Mouse (Mus musculus): ENCODE results near the gene Glrx5. TPM values are rescaled to one million over a fixed set of nuclear protein-coding genes. Genes with fewer than 3 reads are reported as not detected.

Gene Glrx5
- polyA plus RNA-seq, 1 experiment from 2014 or later, result 209 TPM

- no peak for TF ChIP-seq CTCF (IDR thresholded peaks at IDR 0.05; ENCODE audit: low read depth)
- no peak overlapping the region for H3K4me3 ChIP-seq (ENCODE audit: low read depth, low read length)
- peak overlapping the region; percentile 84 for H3K27ac ChIP-seq (ENCODE audit: low read depth, low read length)
- H3K27me3 ChIP-seq (replicated peaks; ENCODE audit: control insufficient read depth, insufficient read depth, low read length), result no peaks in the 10 kb centered on the region
- peak overlapping the region; percentile 21; the same call in 1 of the 2 replicates for H3K4me2 ChIP-seq (replicated peaks; ENCODE audit: low read depth)
- WGBS, result 78% methylated on average over 10 of the region's 10 CpGs
- ATAC-seq, result no peak
- no peak overlapping the region for H3K9ac ChIP-seq (ENCODE audit: low read depth, low read length)
- peaks cover 16% of the 10 kb centered on the region for H3K4me1 ChIP-seq (replicated peaks; ENCODE audit: control insufficient read depth, insufficient read depth, low read length)
- H3K9me3 ChIP-seq (ENCODE audit: control insufficient read depth), result no peaks in the 10 kb centered on the region
- no peaks in the 10 kb centered on the region for H3K36me3 ChIP-seq (ENCODE audit: control insufficient read depth, insufficient read depth)
Observed at GRCm38 (mm10) chr12:104997641-104998293, 34.7 kb upstream of the Glrx5 start.

GRCm38 (mm10) chr12:104998541-104998940 lies 33.9 kb upstream of the Glrx5 start:
- ATAC-seq, result no peak
- H3K9me3 ChIP-seq (ENCODE audit: control insufficient read depth), result no peaks in the 10 kb centered on the region
- WGBS, result 73% methylated on average over 6 of the region's 6 CpGs

GRCm38 (mm10) chr12:104999171-104999570 lies 33.3 kb upstream of the Glrx5 start:
- ATAC-seq, result no peak
- WGBS, result 42% methylated on average over 8 of the region's 8 CpGs

More at GRCm38 (mm10) chr12:104998541-104998940, 33.9 kb upstream of the Glrx5 start:
- Histone ChIP-seq H3K4me3 (ENCODE audit: low read depth, low read length) (no peak overlapping the region), H3K27ac (ENCODE audit: low read depth, low read length) (no peak overlapping the region; the same call in 1 of the 2 replicates), H3K4me1 (replicated peaks; ENCODE audit: control insufficient read depth, insufficient read depth, low read length) (peaks cover 18% of the 10 kb centered on the region), H3K27me3 (replicated peaks; ENCODE audit: control insufficient read depth, insufficient read depth, low read length) (no peaks in the 10 kb centered on the region), H3K9ac (ENCODE audit: low read depth, low read length) (no peak overlapping the region), H3K4me2 (replicated peaks; ENCODE audit: low read depth) (no peak overlapping the region), H3K36me3 (ENCODE audit: control insufficient read depth, insufficient read depth) (no peaks in the 10 kb centered on the region)
- no peak for TF ChIP-seq CTCF (IDR thresholded peaks at IDR 0.05; ENCODE audit: low read depth)

GRCm38 (mm10) chr12:105000487-105001283 lies 31.8 kb upstream of the Glrx5 start:
- Histone ChIP-seq H3K4me2 (replicated peaks; ENCODE audit: low read depth) (peak overlapping the region; percentile 38; the same call in 1 of the 2 replicates), H3K4me3 (ENCODE audit: low read depth, low read length) (no peak overlapping the region), H3K36me3 (ENCODE audit: control insufficient read depth, insufficient read depth) (no peaks in the 10 kb centered on the region), H3K27ac (ENCODE audit: low read depth, low read length) (peak overlapping the region; percentile 86), H3K9ac (ENCODE audit: low read depth, low read length) (no peak overlapping the region), H3K9me3 (ENCODE audit: control insufficient read depth) (no peaks in the 10 kb centered on the region), H3K4me1 (replicated peaks; ENCODE audit: control insufficient read depth, insufficient read depth, low read length) (peaks cover 24% of the 10 kb centered on the region), H3K27me3 (replicated peaks; ENCODE audit: control insufficient read depth, insufficient read depth, low read length) (no peaks in the 10 kb centered on the region)
- no peak for TF ChIP-seq CTCF (IDR thresholded peaks at IDR 0.05; ENCODE audit: low read depth)
- peak; percentile 51 for ATAC-seq
- 55% methylated on average over 9 of the region's 9 CpGs for WGBS

More at GRCm38 (mm10) chr12:104999171-104999570, 33.3 kb upstream of the Glrx5 start:
- no peak overlapping the region for H3K9ac ChIP-seq (ENCODE audit: low read depth, low read length)
- H3K4me3 ChIP-seq (ENCODE audit: low read depth, low read length), result no peak overlapping the region
- H3K4me2 ChIP-seq (replicated peaks; ENCODE audit: low read depth), result no peak overlapping the region
- H3K9me3 ChIP-seq (ENCODE audit: control insufficient read depth), result no peaks in the 10 kb centered on the region
- no peaks in the 10 kb centered on the region for H3K27me3 ChIP-seq (replicated peaks; ENCODE audit: control insufficient read depth, insufficient read depth, low read length)
- peaks cover 18% of the 10 kb centered on the region for H3K4me1 ChIP-seq (replicated peaks; ENCODE audit: control insufficient read depth, insufficient read depth, low read length)
- peak; percentile 12; the same call in 1 of the 2 replicates for TF ChIP-seq CTCF (IDR thresholded peaks at IDR 0.05; ENCODE audit: low read depth)
- peak overlapping the region; percentile 86; the same call in 1 of the 2 replicates for H3K27ac ChIP-seq (ENCODE audit: low read depth, low read length)
- H3K36me3 ChIP-seq (ENCODE audit: control insufficient read depth, insufficient read depth), result no peaks in the 10 kb centered on the region

DNA sequence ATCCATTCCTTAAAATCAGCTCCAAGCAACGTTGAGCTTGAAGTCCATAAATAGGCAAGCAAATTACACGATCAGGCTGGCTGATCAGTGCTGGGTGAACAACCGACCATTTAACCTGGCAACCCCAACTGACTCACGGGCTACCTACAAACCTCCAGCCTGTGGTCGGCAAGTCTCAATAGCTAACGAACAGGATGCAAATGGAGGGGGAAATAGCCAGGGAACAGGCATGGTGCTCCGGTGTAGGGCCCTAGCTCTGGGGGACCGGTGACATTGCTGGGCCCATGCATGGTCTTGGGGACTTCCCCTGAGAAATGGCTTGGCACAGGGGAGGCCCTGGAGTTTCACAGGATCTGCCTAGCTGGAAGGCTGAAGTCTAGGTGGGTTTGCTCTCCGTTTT lies 31.2 kb upstream of the Glrx5 start:
- ATAC-seq, result no peak
- H3K4me3 ChIP-seq (ENCODE audit: low read depth, low read length), result no peak overlapping the region
- H3K27ac ChIP-seq (ENCODE audit: low read depth, low read length), result no peak overlapping the region; the same call in 1 of the 2 replicates
- TF ChIP-seq CTCF (IDR thresholded peaks at IDR 0.05; ENCODE audit: low read depth), result no peak
- H3K9ac ChIP-seq (ENCODE audit: low read depth, low read length), result no peak overlapping the region
- no peaks in the 10 kb centered on the region for H3K36me3 ChIP-seq (ENCODE audit: control insufficient read depth, insufficient read depth)
- 81% methylated on average over 9 of the region's 9 CpGs for WGBS
- no peak overlapping the region for H3K4me2 ChIP-seq (replicated peaks; ENCODE audit: low read depth)
- no peaks in the 10 kb centered on the region for H3K9me3 ChIP-seq (ENCODE audit: control insufficient read depth)
- H3K27me3 ChIP-seq (replicated peaks; ENCODE audit: control insufficient read depth, insufficient read depth, low read length), result no peaks in the 10 kb centered on the region
- H3K4me1 ChIP-seq (replicated peaks; ENCODE audit: control insufficient read depth, insufficient read depth, low read length), result peaks cover 24% of the 10 kb centered on the region
